Mouse (Mus musculus): ENCODE measurements around the gene Prdm5.

- TF ChIP-seq POLR2A (IDR thresholded peaks at IDR 0.05; ENCODE audit: borderline replicate concordance, control insufficient read depth, low read depth, low read length) (no peak), CTCF (IDR thresholded peaks at IDR 0.05; ENCODE audit: control insufficient read depth, insufficient read depth, low read length) (no peak)
Measured at GRCm38 (mm10) chr6:65921703-65922102, 142.9 kb downstream of the Prdm5 start.

Data from bone marrow, adult 2 months (tissue).